Mouse (Mus musculus): Measurements from ENCODE around the gene Spry2. TPM values are rescaled to one million over a fixed set of nuclear protein-coding genes. Genes with fewer than 3 reads are reported as not detected.

Gene Spry2
- polyA plus RNA-seq, 1 experiment: 1.3 TPM

DNA sequence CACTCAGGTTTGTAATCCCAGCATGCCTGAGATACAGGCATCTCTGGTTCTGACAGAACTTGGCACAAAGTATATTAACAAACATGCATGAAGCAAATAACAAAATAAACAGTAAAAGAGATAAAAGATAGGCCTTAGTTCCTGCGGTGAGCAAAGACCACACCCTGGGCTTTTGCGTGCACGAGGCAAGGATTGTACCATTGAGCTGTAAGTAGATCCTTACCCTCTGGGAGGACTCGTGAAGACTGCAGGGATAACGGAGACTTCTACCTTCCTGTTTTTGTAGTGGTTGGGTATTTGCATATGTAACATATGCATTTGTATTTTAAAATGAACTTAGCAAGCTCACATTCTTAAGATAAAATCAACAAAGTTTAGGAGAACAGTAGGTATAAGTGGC is 37.7 kb downstream of the Spry2 start:
- Histone ChIP-seq H3K27me3 (ENCODE audit: control insufficient read depth, insufficient read depth, low read length) (no peaks in the 10 kb centered on the region; the same call in 1 of the 2 replicates), H3K27ac (ENCODE audit: control insufficient read depth, insufficient read depth, low read depth, low read length) (no peak overlapping the region), H3K4me1 (ENCODE audit: control insufficient read depth, insufficient read depth, low read length) (no peaks in the 10 kb centered on the region), H3K4me3 (ENCODE audit: control insufficient read depth, low read depth, low read length) (no peak overlapping the region), H3K36me3 (ENCODE audit: control insufficient read depth, insufficient read depth, low read length) (no peaks in the 10 kb centered on the region)
- TF ChIP-seq CTCF (IDR thresholded peaks at IDR 0.05; ENCODE audit: control insufficient read depth, insufficient read depth, insufficient replicate concordance, low read depth, low read length) (no peak), POLR2A (IDR thresholded peaks at IDR 0.05; ENCODE audit: control insufficient read depth, low read depth, low read length) (no peak)

DNA sequence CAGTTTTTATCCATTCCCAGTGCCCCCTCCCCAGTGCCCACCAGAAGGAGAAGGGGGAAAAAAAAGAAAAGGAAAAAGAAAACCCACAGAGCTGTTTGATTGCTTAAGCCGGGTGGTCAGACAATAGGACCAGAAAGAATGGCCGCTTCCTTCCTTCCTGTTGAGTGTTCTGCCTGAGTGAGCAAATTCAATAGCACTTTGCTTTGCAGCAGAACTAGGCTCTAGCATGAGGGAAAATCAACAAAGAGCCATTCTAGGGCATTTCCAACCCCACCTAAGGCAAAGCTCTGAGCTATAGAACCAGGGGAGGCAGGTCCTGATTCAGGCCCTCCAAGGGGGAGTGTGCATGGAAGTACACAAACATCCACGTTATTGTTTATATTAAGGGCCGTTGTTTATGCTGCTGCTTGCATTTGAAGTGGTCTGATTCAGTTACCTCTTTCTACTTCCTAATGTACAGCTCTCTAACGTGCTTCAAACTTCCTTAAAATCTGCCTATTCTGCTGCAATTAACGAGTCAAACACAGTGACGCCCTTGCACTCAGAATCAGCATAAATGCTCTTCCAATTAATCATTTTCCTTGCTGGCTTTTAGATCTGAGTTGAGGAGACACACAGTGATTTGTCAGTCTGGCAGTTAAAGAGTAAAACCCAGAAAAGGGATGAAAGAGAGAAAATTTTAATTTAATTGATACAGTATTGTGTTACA is 45.1 kb downstream of the Spry2 start:
- Histone ChIP-seq H3K27ac (ENCODE audit: control insufficient read depth, insufficient read depth, low read depth, low read length) (no peak overlapping the region), H3K27me3 (ENCODE audit: control insufficient read depth, insufficient read depth, low read length) (no peaks in the 10 kb centered on the region), H3K36me3 (ENCODE audit: control insufficient read depth, insufficient read depth, low read length) (no peaks in the 10 kb centered on the region), H3K4me3 (ENCODE audit: control insufficient read depth, low read depth, low read length) (no peak overlapping the region), H3K4me1 (ENCODE audit: control insufficient read depth, insufficient read depth, low read length) (no peaks in the 10 kb centered on the region)
- TF ChIP-seq POLR2A (IDR thresholded peaks at IDR 0.05; ENCODE audit: control insufficient read depth, low read depth, low read length): no peak
- TF ChIP-seq CTCF (IDR thresholded peaks at IDR 0.05; ENCODE audit: control insufficient read depth, insufficient read depth, insufficient replicate concordance, low read depth, low read length): no peak

Other genes starting within 250 kb of the Spry2 start
- gene Trim52, start 209.4 kb upstream of the Spry2 start, polyA plus RNA-seq (2012; rRNA removed): 39.5 and 44.7 TPM in 2 replicates